Mouse (Mus musculus): ENCODE results near the gene Akt3.

DNA sequence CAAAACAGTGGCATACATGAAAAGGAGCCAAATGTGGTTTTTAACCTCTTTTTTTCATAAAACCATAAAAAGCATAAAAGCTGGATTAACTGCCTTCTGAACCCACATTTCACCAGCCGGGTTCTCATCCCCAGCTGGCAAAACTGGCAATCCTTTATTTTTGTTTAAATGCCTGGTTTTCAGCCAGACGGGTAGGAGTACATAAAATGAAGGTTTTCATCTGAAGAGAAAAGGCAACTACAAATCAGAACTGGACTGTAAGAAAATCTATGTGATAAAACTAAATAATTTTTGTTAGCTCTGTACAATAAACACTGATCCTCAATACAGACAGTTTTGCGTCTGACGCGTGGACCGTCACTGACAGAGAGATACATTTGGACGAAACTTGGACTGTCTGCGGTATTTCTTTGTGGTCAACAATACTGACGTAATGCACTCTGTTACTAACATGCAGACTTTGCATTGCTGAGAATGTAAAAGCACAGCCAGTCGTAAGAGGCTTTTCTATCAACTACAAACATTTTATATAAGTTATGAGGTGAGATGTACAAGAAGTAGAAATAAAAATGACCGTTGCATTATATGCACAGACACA, 206.5 kb downstream of the Akt3 start:
- no peak for TF ChIP-seq MAX (IDR thresholded peaks at IDR 0.05; ENCODE audit: low read depth)
- no peak for TF ChIP-seq E2F4 (IDR thresholded peaks at IDR 0.05; ENCODE audit: insufficient read depth)
- no peak for TF ChIP-seq POLR2A (IDR thresholded peaks at IDR 0.05; ENCODE audit: insufficient read length, low read depth)
- TF ChIP-seq POLR2AphosphoS2 (IDR thresholded peaks at IDR 0.05; ENCODE audit: insufficient read length, low read depth) = no peak
- TF ChIP-seq MYOD1 (IDR thresholded peaks at IDR 0.05; ENCODE audit: control insufficient read depth in 1 of 3, insufficient read length in 2 of 3, low read depth in 2 of 3) = no peak
- no peak for TF ChIP-seq MYOG (IDR thresholded peaks at IDR 0.05; ENCODE audit: control insufficient read depth in 1 of 3, insufficient read depth in 1 of 3, insufficient read length in 2 of 3, low read depth in 2 of 3)
- no peak for TF ChIP-seq USF1 (IDR thresholded peaks at IDR 0.05; ENCODE audit: low read depth)
- TF ChIP-seq SRF (IDR thresholded peaks at IDR 0.05; ENCODE audit: control insufficient read depth, insufficient read length, low read depth) = no peak
- no peak for TF ChIP-seq REST (IDR thresholded peaks at IDR 0.05; ENCODE audit: insufficient read depth, insufficient read length)
- peak; percentile 14 for TF ChIP-seq TCF12 (IDR thresholded peaks at IDR 0.05; ENCODE audit: insufficient read depth, poor library complexity, severe bottlenecking)
- 0 out of 2 replicates have a peak, but pooled peaks have one; percentile 13 for TF ChIP-seq CEBPB (IDR thresholded peaks at IDR 0.05; ENCODE audit: insufficient read depth, poor library complexity, severe bottlenecking)
- TF ChIP-seq TCF3 (IDR thresholded peaks at IDR 0.05; ENCODE audit: insufficient read length, low read depth) = no peak

Data from myocyte (in vitro differentiated cells).